Comparison of ENCODE assay signal across 26 mouse cellular contexts in genomic region chr8:105434136-105434535, GRCm38 (mm10). TPM values are rescaled to one million over a fixed set of nuclear protein-coding genes. Genes with fewer than 3 reads are reported as not detected.
A peak's percentile ranks its signal among the peaks of the same experiment; 100 is the strongest.
DNase-seq lines count a peak whose midpoint lies in the region; ATAC-seq and TF ChIP-seq lines count a peak whose summit lies in the region.
"Had no signal": no experiment of that assay in that cellular context is flagged by ENCODE, and none has a peak within 500 bp of the region (broad histone marks: within the 10 kb centered on the region; RNA-seq: fewer than 3 reads in every experiment).

No protein-coding gene starts in this region.

- H3K9me3 ChIP-seq in hindbrain, embryonic 11.5 days (ENCODE audit: control insufficient read depth, low read length), result no peaks in the 10 kb centered on the region
- no peaks in the 10 kb centered on the region for H3K9me3 ChIP-seq in hindbrain, postnatal 0 days (ENCODE audit: low read length)
- no peaks in the 10 kb centered on the region for H3K9me3 ChIP-seq in midbrain, embryonic 14.5 days (ENCODE audit: control insufficient read depth, low read length)
- H3K9me3 ChIP-seq in midbrain, embryonic 11.5 days (ENCODE audit: control insufficient read depth, low read length), result no peaks in the 10 kb centered on the region
- H3K9me3 ChIP-seq: embryonic facial prominence, embryonic 15.5 days; forebrain, embryonic 15.5 days; G1E; heart, embryonic 10.5 days had no signal

- ATAC-seq in hindbrain, embryonic 11.5 days (ENCODE audit: low FRiP score), result no peak
- no peak for ATAC-seq in hindbrain, postnatal 0 days
- ATAC-seq in midbrain, embryonic 14.5 days (ENCODE audit: low FRiP score, low TSS enrichment), result no peak
- no peak for ATAC-seq in midbrain, embryonic 11.5 days (ENCODE audit: low FRiP score)
- ATAC-seq: CD4-positive, CD25-positive, alpha-beta regulatory T cell, adult 4 months; forebrain, embryonic 15.5 days had no signal

- H3K36me3 ChIP-seq in hindbrain, embryonic 11.5 days (ENCODE audit: control insufficient read depth, insufficient read depth, low read length), result no peaks in the 10 kb centered on the region
- no peaks in the 10 kb centered on the region for H3K36me3 ChIP-seq in hindbrain, postnatal 0 days (ENCODE audit: insufficient read depth, low read length)
- H3K36me3 ChIP-seq in midbrain, embryonic 14.5 days (ENCODE audit: control insufficient read depth, insufficient read depth, low read length), result no peaks in the 10 kb centered on the region
- H3K36me3 ChIP-seq in midbrain, embryonic 11.5 days (ENCODE audit: control insufficient read depth, insufficient read depth, low read length), result no peaks in the 10 kb centered on the region
- H3K36me3 ChIP-seq: embryonic facial prominence, embryonic 15.5 days; forebrain, embryonic 15.5 days; G1E; heart, embryonic 10.5 days had no signal

- WGBS in hindbrain, embryonic 11.5 days, result 81% methylated on average over 5 of the region's 5 CpGs
- 60% methylated on average over 5 of the region's 5 CpGs for WGBS in hindbrain, postnatal 0 days
- WGBS in midbrain, embryonic 14.5 days, result 69% methylated on average over 5 of the region's 5 CpGs
- WGBS in midbrain, embryonic 11.5 days, result 79% methylated on average over 5 of the region's 5 CpGs

- H3K4me2 ChIP-seq in hindbrain, embryonic 11.5 days (replicated peaks; ENCODE audit: low read depth, low read length), result no peak overlapping the region
- H3K4me2 ChIP-seq in hindbrain, postnatal 0 days (ENCODE audit: low read depth, low read length), result no peak overlapping the region
- H3K4me2 ChIP-seq in midbrain, embryonic 14.5 days (ENCODE audit: low read length), result no peak overlapping the region
- no peak overlapping the region for H3K4me2 ChIP-seq in midbrain, embryonic 11.5 days
- H3K4me2 ChIP-seq: embryonic facial prominence, embryonic 15.5 days; forebrain, embryonic 15.5 days had no signal

- H3K4me1 ChIP-seq in hindbrain, embryonic 11.5 days (replicated peaks; ENCODE audit: control insufficient read depth, insufficient read depth, low read length), result no peaks in the 10 kb centered on the region; the same call in 1 of the 2 replicates
- peaks cover 11% of the 10 kb centered on the region for H3K4me1 ChIP-seq in hindbrain, postnatal 0 days (ENCODE audit: insufficient read depth, low read length)
- peaks cover 25% of the 10 kb centered on the region for H3K4me1 ChIP-seq in midbrain, embryonic 14.5 days (ENCODE audit: control insufficient read depth, insufficient read depth, low read length)
- peaks cover 11% of the 10 kb centered on the region for H3K4me1 ChIP-seq in midbrain, embryonic 11.5 days (ENCODE audit: control insufficient read depth, insufficient read depth, low read length)

- DNase-seq in gastrocnemius, adult 2 months, result no peak
- no peak for DNase-seq in gastrocnemius, postnatal 36 days
- DNase-seq in hindbrain, embryonic 11.5 days (ENCODE audit: low spot score), result no peak
- DNase-seq in hindbrain, postnatal 0 days (ENCODE audit: low spot score), result no peak
- DNase-seq in midbrain, embryonic 14.5 days, result no peak
- no peak for DNase-seq in midbrain, embryonic 11.5 days (ENCODE audit: low spot score, missing footprints)
- peak; percentile 12 for DNase-seq in thymus, postnatal 25 days
- no peak for DNase-seq in thymus, postnatal 36 days
- DNase-seq: adrenal gland, adult 8-10 months; adrenal gland, postnatal 36 days; B cell, adult 2 months; cerebellum, adult 11 months; cerebellum, adult 8-10 months; cerebellum, postnatal 14 days; gastrocnemius, postnatal 10 days had no signal

- TF ChIP-seq CTCF in gastrocnemius, adult 2 months (IDR thresholded peaks at IDR 0.05), result no peak
- TF ChIP-seq CTCF in hindbrain, postnatal 0 days (IDR thresholded peaks at IDR 0.05; ENCODE audit: low read depth), result no peak

- H3K4me3 ChIP-seq in gastrocnemius, adult 2 months, result peak overlapping the region; percentile 35; the same call in 1 of the 2 replicates
- no peak overlapping the region for H3K4me3 ChIP-seq in hindbrain, embryonic 11.5 days (ENCODE audit: low read depth, low read length)
- no peak overlapping the region for H3K4me3 ChIP-seq in hindbrain, postnatal 0 days (ENCODE audit: low read length)
- no peak overlapping the region for H3K4me3 ChIP-seq in midbrain, embryonic 14.5 days (replicated peaks; ENCODE audit: low read depth, low read length)
- H3K4me3 ChIP-seq in midbrain, embryonic 11.5 days (ENCODE audit: low read depth, low read length), result no peak overlapping the region
- H3K4me3 ChIP-seq: embryonic facial prominence, embryonic 15.5 days; erythroblast, embryonic 14.5 days; forebrain, embryonic 15.5 days; heart, embryonic 10.5 days had no signal

- H3K27ac ChIP-seq in gastrocnemius, adult 2 months, result peak overlapping the region; percentile 81
- 0 out of 2 replicates have a peak overlapping the region, but pooled peaks have one; percentile 19 for H3K27ac ChIP-seq in hindbrain, embryonic 11.5 days (ENCODE audit: low read depth, low read length)
- no peak overlapping the region; the same call in 1 of the 2 replicates for H3K27ac ChIP-seq in hindbrain, postnatal 0 days
- H3K27ac ChIP-seq in midbrain, embryonic 14.5 days (replicated peaks; ENCODE audit: low read depth, low read length), result 0 out of 2 replicates have a peak overlapping the region, but pooled peaks have one; percentile 45
- H3K27ac ChIP-seq in midbrain, embryonic 11.5 days (ENCODE audit: low read depth, low read length), result no peak overlapping the region
- H3K27ac ChIP-seq: embryonic facial prominence, embryonic 15.5 days; forebrain, embryonic 15.5 days; heart, embryonic 10.5 days had no signal

- no peaks in the 10 kb centered on the region for H3K27me3 ChIP-seq in hindbrain, embryonic 11.5 days (ENCODE audit: control insufficient read depth, insufficient read depth, low read length)
- H3K27me3 ChIP-seq in hindbrain, postnatal 0 days (ENCODE audit: insufficient read depth, low read length), result no peaks in the 10 kb centered on the region
- H3K27me3 ChIP-seq in midbrain, embryonic 14.5 days (ENCODE audit: control insufficient read depth, insufficient read depth, low read length), result no peaks in the 10 kb centered on the region
- H3K27me3 ChIP-seq in midbrain, embryonic 11.5 days (ENCODE audit: control insufficient read depth, insufficient read depth, low read length), result no peaks in the 10 kb centered on the region
- H3K27me3 ChIP-seq: embryonic facial prominence, embryonic 15.5 days; forebrain, embryonic 15.5 days had no signal

- intact Hi-C loops in gastrocnemius, adult 2 months (cut with DNase I), result no loop called here
- intact Hi-C loops in gastrocnemius, postnatal 36 days (cut with DNase I), result no loop called here

- no peak overlapping the region for H3K9ac ChIP-seq in hindbrain, embryonic 11.5 days (ENCODE audit: low read depth, low read length)
- H3K9ac ChIP-seq in hindbrain, postnatal 0 days (replicated peaks; ENCODE audit: low read length), result no peak overlapping the region
- no peak overlapping the region for H3K9ac ChIP-seq in midbrain, embryonic 14.5 days (replicated peaks; ENCODE audit: low read length)
- H3K9ac ChIP-seq in midbrain, embryonic 11.5 days (ENCODE audit: low read length), result no peak overlapping the region
- H3K9ac ChIP-seq: embryonic facial prominence, embryonic 15.5 days; forebrain, embryonic 15.5 days had no signal

RNA-seq across cellular contexts. Expression of gene Lrrc36, which starts 20.8 kb away (rescaled TPM):
- total RNA-seq in gastrocnemius, adult 2 months (2021), result under 1 TPM; 0.64 to 0.73 TPM
- under 1 TPM; 0.54 to 0.71 TPM for total RNA-seq in gastrocnemius, postnatal 36 days (2021)
- polyA plus RNA-seq in hindbrain, embryonic 11.5 days (2014; fragmentation: Nextera tagmentation; extraction: Ambion mirVana), result 2.8 and 3.0 TPM in 2 replicates
- total RNA-seq in hindbrain, postnatal 0 days (2014; rRNA removed), result 0.68 and 1.7 TPM in 2 replicates
- polyA plus RNA-seq in hindbrain, postnatal 0 days (2015; fragmentation: Nextera tagmentation; extraction: Ambion mirVana), result 0.50 and 0.66 TPM in 2 replicates
- polyA plus RNA-seq in midbrain, embryonic 14.5 days (2014; fragmentation: Nextera tagmentation; extraction: Ambion mirVana), result 1.5 and 1.7 TPM in 2 replicates
- polyA plus RNA-seq in midbrain, embryonic 11.5 days (2014; fragmentation: Nextera tagmentation; extraction: Ambion mirVana), result 1.9 and 2.7 TPM in 2 replicates
- total RNA-seq: G1E had no signal
- polyA plus RNA-seq: CD4-positive, CD25-positive, alpha-beta regulatory T cell, adult 4 months; G1E; heart, embryonic 10.5 days had no signal

RNA-seq across cellular contexts. Expression of gene Kctd19, which starts 20.8 kb away (rescaled TPM):
- total RNA-seq in gastrocnemius, adult 2 months (2021), result under 1 TPM in 1 of 2 experiments, not detected in 1; 0.23 TPM
- not detected for total RNA-seq in gastrocnemius, postnatal 36 days (2021)
- polyA plus RNA-seq in hindbrain, embryonic 11.5 days (2014; fragmentation: Nextera tagmentation; extraction: Ambion mirVana), result 0.14 TPM in 1 of 2 replicates, not detected in the other
- 0.11 and 0.16 TPM in 2 replicates for total RNA-seq in hindbrain, postnatal 0 days (2014; rRNA removed)
- polyA plus RNA-seq in hindbrain, postnatal 0 days (2015; fragmentation: Nextera tagmentation; extraction: Ambion mirVana), result 0.09 and 0.15 TPM in 2 replicates
- polyA plus RNA-seq in midbrain, embryonic 14.5 days (2014; fragmentation: Nextera tagmentation; extraction: Ambion mirVana), result not detected in 2 replicates
- not detected in 2 replicates for polyA plus RNA-seq in midbrain, embryonic 11.5 days (2014; fragmentation: Nextera tagmentation; extraction: Ambion mirVana)
- total RNA-seq: adrenal gland, postnatal 36 days; common myeloid progenitor, adult 5-6 weeks; G1E; hematopoietic stem cell, adult 5-6 weeks had no signal
- polyA plus RNA-seq: CD4-positive, CD25-positive, alpha-beta regulatory T cell, adult 4 months; embryonic facial prominence, embryonic 11.5 days; embryonic facial prominence, embryonic 15.5 days; erythroblast, embryonic 14.5 days; forebrain, embryonic 11.5 days; G1E; heart, embryonic 10.5 days; heart, embryonic 14.5 days had no signal

RNA-seq across cellular contexts. Expression of gene Tppp3, which starts 37.2 kb away (rescaled TPM):
- 10 to 100 TPM; 52.8 to 53.4 TPM for total RNA-seq in gastrocnemius, adult 2 months (2021)
- 10 to 100 TPM; 54.1 to 54.9 TPM for total RNA-seq in gastrocnemius, postnatal 36 days (2021)
- 206 and 218 TPM in 2 replicates for polyA plus RNA-seq in hindbrain, embryonic 11.5 days (2014; fragmentation: Nextera tagmentation; extraction: Ambion mirVana)
- total RNA-seq in hindbrain, postnatal 0 days (2014; rRNA removed), result 106 and 108 TPM in 2 replicates
- polyA plus RNA-seq in hindbrain, postnatal 0 days (2015; fragmentation: Nextera tagmentation; extraction: Ambion mirVana), result 197 and 201 TPM in 2 replicates
- polyA plus RNA-seq in midbrain, embryonic 14.5 days (2014; fragmentation: Nextera tagmentation; extraction: Ambion mirVana), result 91.3 and 108 TPM in 2 replicates
- 106 and 107 TPM in 2 replicates for polyA plus RNA-seq in midbrain, embryonic 11.5 days (2014; fragmentation: Nextera tagmentation; extraction: Ambion mirVana)
- total RNA-seq: common myeloid progenitor, adult 5-6 weeks; G1E; hematopoietic stem cell, adult 5-6 weeks had no signal
- polyA plus RNA-seq: G1E had no signal

Comparison
In these comparisons a context has a peak if more than half of its experiments do, and no peak if none do; other contexts are left out.
1. H3K27ac ChIP-seq: peak in gastrocnemius, adult 2 months (single experiment), hindbrain, embryonic 11.5 days (single experiment) and midbrain, embryonic 14.5 days (single experiment); none in hindbrain, postnatal 0 days (single experiment) and midbrain, embryonic 11.5 days (single experiment).